ENCODE assay signal across 8 mouse cellular contexts in genomic region chr5:146220501-146220878, GRCm38 (mm10). TPM values are rescaled to one million over a fixed set of nuclear protein-coding genes. Genes with fewer than 3 reads are reported as not detected.
A peak's percentile ranks its signal among the peaks of the same experiment; 100 is the strongest.
DNase-seq lines count a peak whose midpoint lies in the region; ATAC-seq and TF ChIP-seq lines count a peak whose summit lies in the region.

No protein-coding gene starts in this region.

- peak overlapping the region; percentile 99 for H3K27ac ChIP-seq in lung, embryonic 16.5 days (ENCODE audit: low read length)
- 0 out of 2 replicates have a peak overlapping the region, but pooled peaks have one; percentile 38 for H3K27ac ChIP-seq in limb, embryonic 14.5 days (replicated peaks; ENCODE audit: low read depth, low read length)
- H3K27ac ChIP-seq in olfactory bulb, adult 2 months (ENCODE audit: insufficient read depth, low read depth, low read length): 0 out of 2 replicates have a peak overlapping the region, but pooled peaks have one; percentile 3

- H3K9ac ChIP-seq in lung, embryonic 16.5 days (ENCODE audit: low read length): peak overlapping the region; percentile 67
- peak overlapping the region; percentile 88 for H3K9ac ChIP-seq in limb, embryonic 14.5 days (ENCODE audit: low read depth, low read length, severe bottlenecking)

- H3K27me3 ChIP-seq in lung, embryonic 16.5 days (ENCODE audit: control insufficient read depth, insufficient read depth, low read depth, low read length): no peaks in the 10 kb centered on the region
- no peaks in the 10 kb centered on the region for H3K27me3 ChIP-seq in erythroblast, embryonic 14.5 days (ENCODE audit: control insufficient read depth)
- H3K27me3 ChIP-seq in limb, embryonic 14.5 days (ENCODE audit: control insufficient read depth, insufficient read depth, low read length): no peaks in the 10 kb centered on the region

- peaks cover 9% of the 10 kb centered on the region; the same call in 1 of the 2 replicates for H3K4me1 ChIP-seq in lung, embryonic 16.5 days (replicated peaks; ENCODE audit: control insufficient read depth, insufficient read depth, low read length)
- H3K4me1 ChIP-seq in erythroblast, embryonic 14.5 days (ENCODE audit: control insufficient read depth): peaks cover 30% of the 10 kb centered on the region
- no peaks in the 10 kb centered on the region for H3K4me1 ChIP-seq in limb, embryonic 14.5 days (ENCODE audit: control insufficient read depth, insufficient read depth, low read length)
- H3K4me1 ChIP-seq in olfactory bulb, adult 2 months (ENCODE audit: control insufficient read depth, insufficient read depth, low read length): no peaks in the 10 kb centered on the region

- DNase-seq in lung, postnatal 36 days: no peak
- DNase-seq in limb, embryonic 14.5 days (ENCODE audit: low spot score): no peak
- DNase-seq in urinary bladder, postnatal 4 days (ENCODE audit: low spot score in 2 of 2): no peak
- no peak for DNase-seq in cerebellum, postnatal 14 days
- no peak for DNase-seq in adrenal gland, postnatal 25 days

- no peak for TF ChIP-seq CTCF in olfactory bulb, adult 2 months (IDR thresholded peaks at IDR 0.05; ENCODE audit: insufficient read depth, low read depth, low read length)

- no peaks in the 10 kb centered on the region for H3K9me3 ChIP-seq in lung, embryonic 16.5 days (ENCODE audit: control insufficient read depth, low read length)
- H3K9me3 ChIP-seq in erythroblast, embryonic 14.5 days (ENCODE audit: control insufficient read depth, low read length): no peaks in the 10 kb centered on the region
- H3K9me3 ChIP-seq in limb, embryonic 14.5 days (ENCODE audit: control insufficient read depth, low read length): no peaks in the 10 kb centered on the region

- ATAC-seq in lung, embryonic 16.5 days (ENCODE audit: low read depth): peak; percentile 51
- peak; percentile 45; the same call in 1 of the 2 replicates for ATAC-seq in limb, embryonic 14.5 days (ENCODE audit: low FRiP score, low read depth)

- WGBS in lung, embryonic 16.5 days: 7% methylated on average over 13 of the region's 13 CpGs
- 7% methylated on average over 13 of the region's 13 CpGs for WGBS in limb, embryonic 14.5 days
- 2% methylated on average over 13 of the region's 13 CpGs for WGBS in olfactory bulb, adult 2 months

- peaks cover 7% of the 10 kb centered on the region for H3K36me3 ChIP-seq in lung, embryonic 16.5 days (ENCODE audit: control insufficient read depth, insufficient read depth, low read length)
- H3K36me3 ChIP-seq in erythroblast, embryonic 14.5 days (ENCODE audit: control insufficient read depth): peaks cover 40% of the 10 kb centered on the region
- H3K36me3 ChIP-seq in limb, embryonic 14.5 days (ENCODE audit: control insufficient read depth, insufficient read depth, low read length): peaks cover 38% of the 10 kb centered on the region

- no peak for TF ChIP-seq POLR2A in limb, embryonic 14.5 days (IDR thresholded peaks at IDR 0.05; ENCODE audit: borderline replicate concordance, extremely low read depth, insufficient read depth, insufficient read length)
- TF ChIP-seq POLR2A in olfactory bulb, adult 2 months (IDR thresholded peaks at IDR 0.05; ENCODE audit: insufficient read depth, low read depth, low read length): no peak

- H3K4me2 ChIP-seq in lung, embryonic 16.5 days (ENCODE audit: low read depth, low read length): peak overlapping the region; percentile 79
- peak overlapping the region; percentile 67 for H3K4me2 ChIP-seq in limb, embryonic 14.5 days (replicated peaks; ENCODE audit: low read depth, low read length, severe bottlenecking)

- peak overlapping the region; percentile 81 for H3K4me3 ChIP-seq in lung, embryonic 16.5 days (ENCODE audit: low read length)
- peak overlapping the region; percentile 94 for H3K4me3 ChIP-seq in erythroblast, embryonic 14.5 days (replicated peaks)
- peak overlapping the region; percentile 79 for H3K4me3 ChIP-seq in limb, embryonic 14.5 days (replicated peaks; ENCODE audit: low read length)
- peak overlapping the region; percentile 65 for H3K4me3 ChIP-seq in olfactory bulb, adult 2 months (ENCODE audit: insufficient read depth, low read depth, low read length)

RNA-seq across cellular contexts. Expression of gene Rnf6, which starts 0.9 kb away (rescaled TPM):
- polyA plus RNA-seq in lung, embryonic 16.5 days (2015; fragmentation: Nextera tagmentation; extraction: Ambion mirVana): 55.9 and 59.5 TPM in 2 replicates
- polyA plus RNA-seq in erythroblast, embryonic 14.5 days (2012): 0.90 and 1.8 TPM in 2 replicates
- polyA plus RNA-seq in limb, embryonic 14.5 days (2012; rRNA removed): 16.6 and 25.4 TPM in 2 replicates
- 36.6 and 37.8 TPM in 2 replicates for polyA plus RNA-seq in limb, embryonic 14.5 days (2014; fragmentation: Nextera tagmentation; extraction: Ambion mirVana)
- not detected in 2 replicates for polyA plus RNA-seq in olfactory bulb, adult 2 months (2012; ENCODE audit: insufficient read depth, insufficient read length, low replicate concordance, missing spikeins)
- total RNA-seq in adrenal gland, postnatal 25 days (2021): 69.2 and 69.8 TPM in 2 replicates

RNA-seq across cellular contexts. Expression of gene Cdk8, which starts 10.5 kb away (rescaled TPM):
- 8.4 and 8.8 TPM in 2 replicates for polyA plus RNA-seq in lung, embryonic 16.5 days (2015; fragmentation: Nextera tagmentation; extraction: Ambion mirVana)
- polyA plus RNA-seq in erythroblast, embryonic 14.5 days (2012): 9.3 and 11.8 TPM in 2 replicates
- polyA plus RNA-seq in limb, embryonic 14.5 days (2012; rRNA removed): 68.3 and 75.1 TPM in 2 replicates
- 27.1 and 28.0 TPM in 2 replicates for polyA plus RNA-seq in limb, embryonic 14.5 days (2014; fragmentation: Nextera tagmentation; extraction: Ambion mirVana)
- polyA plus RNA-seq in olfactory bulb, adult 2 months (2012; ENCODE audit: insufficient read depth, insufficient read length, low replicate concordance, missing spikeins): not detected in 2 replicates
- 107 and 135 TPM in 2 replicates for total RNA-seq in adrenal gland, postnatal 25 days (2021)

RNA-seq across cellular contexts. Expression of gene 1700001J03Rik, which starts 35.4 kb away (rescaled TPM):
- polyA plus RNA-seq in lung, embryonic 16.5 days (2015; fragmentation: Nextera tagmentation; extraction: Ambion mirVana): 0.34 TPM in 1 of 2 replicates, not detected in the other
- polyA plus RNA-seq in erythroblast, embryonic 14.5 days (2012): not detected in 2 replicates
- polyA plus RNA-seq in limb, embryonic 14.5 days (2012; rRNA removed): 0.38 and 0.68 TPM in 2 replicates
- polyA plus RNA-seq in limb, embryonic 14.5 days (2014; fragmentation: Nextera tagmentation; extraction: Ambion mirVana): not detected in 2 replicates
- polyA plus RNA-seq in olfactory bulb, adult 2 months (2012; ENCODE audit: insufficient read depth, insufficient read length, low replicate concordance, missing spikeins): not detected in 2 replicates
- total RNA-seq in adrenal gland, postnatal 25 days (2021): 2.1 TPM in 1 of 2 replicates, not detected in the other

RNA-seq across cellular contexts. Expression of gene Gm6309, which starts 50.0 kb away (rescaled TPM):
- not detected in 2 replicates for polyA plus RNA-seq in lung, embryonic 16.5 days (2015; fragmentation: Nextera tagmentation; extraction: Ambion mirVana)
- not detected in 2 replicates for polyA plus RNA-seq in erythroblast, embryonic 14.5 days (2012)
- not detected in 2 replicates for polyA plus RNA-seq in limb, embryonic 14.5 days (2012; rRNA removed)
- not detected in 2 replicates for polyA plus RNA-seq in limb, embryonic 14.5 days (2014; fragmentation: Nextera tagmentation; extraction: Ambion mirVana)
- not detected in 2 replicates for polyA plus RNA-seq in olfactory bulb, adult 2 months (2012; ENCODE audit: insufficient read depth, insufficient read length, low replicate concordance, missing spikeins)
- total RNA-seq in adrenal gland, postnatal 25 days (2021): not detected in 2 replicates

Comparison
In these comparisons a context has a peak if more than half of its experiments do, and no peak if none do; other contexts are left out.
1. H3K27ac ChIP-seq: peak in every context shown above with its lines; median percentile 99 in lung, embryonic 16.5 days; 38 in limb, embryonic 14.5 days; 3 in olfactory bulb, adult 2 months.